In genomic region chr14:121034525-121034924, GRCm38 (mm10) we compare ENCODE assay signal across 8 mouse cellular contexts. TPM values are rescaled to one million over a fixed set of nuclear protein-coding genes. Genes with fewer than 3 reads are reported as not detected.
DNase-seq lines count a peak whose midpoint lies in the region; ATAC-seq and TF ChIP-seq lines count a peak whose summit lies in the region.

No protein-coding gene starts in this region.

- no peaks in the 10 kb centered on the region for H3K27me3 ChIP-seq in heart, embryonic 16.5 days (ENCODE audit: control insufficient read depth, insufficient read depth, low read length)
- peaks cover 30% of the 10 kb centered on the region for H3K27me3 ChIP-seq in midbrain, embryonic 10.5 days (ENCODE audit: low read depth, poor library complexity, severe bottlenecking)

- peak overlapping the region; percentile 100 for H3K4me2 ChIP-seq in heart, embryonic 16.5 days (ENCODE audit: low read depth, low read length)

- no peaks in the 10 kb centered on the region for H3K36me3 ChIP-seq in heart, embryonic 16.5 days (ENCODE audit: control insufficient read depth, insufficient read depth)
- no peaks in the 10 kb centered on the region for H3K36me3 ChIP-seq in midbrain, embryonic 10.5 days

- DNase-seq in left cerebral cortex, adult 2 months (ENCODE audit: extremely low spot score in 1 of 2, low spot score in 2 of 2), result no peak
- no peak for DNase-seq in left cerebral cortex, adult 8-10 months (ENCODE audit: low spot score in 2 of 2)
- peak; percentile 54 for DNase-seq in kidney, postnatal 10 days
- no peak for DNase-seq in midbrain, embryonic 10.5 days (ENCODE audit: low spot score)
- DNase-seq in layer of hippocampus, postnatal 25 days (ENCODE audit: extremely low spot score in 1 of 2, low spot score in 1 of 2), result no peak
- no peak for DNase-seq in thymus, postnatal 36 days
- no peak for DNase-seq in thymus, adult 18-20 months

- peak overlapping the region; percentile 61 for H3K4me3 ChIP-seq in left cerebral cortex, adult 2 months
- H3K4me3 ChIP-seq in heart, embryonic 16.5 days (ENCODE audit: low read length), result peak overlapping the region; percentile 93
- peak overlapping the region; percentile 88 for H3K4me3 ChIP-seq in midbrain, embryonic 10.5 days

- TF ChIP-seq CTCF in left cerebral cortex, adult 2 months (IDR thresholded peaks at IDR 0.05), result no peak

- no peak for ATAC-seq in heart, embryonic 16.5 days (replicated peaks; ENCODE audit: extremely low read depth, insufficient read depth, low FRiP score)

- intact Hi-C loops in left cerebral cortex, adult 2 months (cut with DNase I), result loop anchor here (2.0 kb wide), 2 partner anchors 124 to 202 kb away; partner anchors contain the start of gene Ipo5

- H3K4me1 ChIP-seq in heart, embryonic 16.5 days (ENCODE audit: control insufficient read depth, insufficient read depth, low read length), result peaks cover 28% of the 10 kb centered on the region
- H3K4me1 ChIP-seq in midbrain, embryonic 10.5 days, result peaks cover 40% of the 10 kb centered on the region

- WGBS in heart, embryonic 16.5 days, result 33% methylated on average over 10 of the region's 10 CpGs
- 24% methylated on average over 10 of the region's 10 CpGs for WGBS in midbrain, embryonic 10.5 days

- H3K9me3 ChIP-seq in heart, embryonic 16.5 days (replicated peaks; ENCODE audit: control insufficient read depth, low read length), result no peaks in the 10 kb centered on the region
- no peaks in the 10 kb centered on the region for H3K9me3 ChIP-seq in midbrain, embryonic 10.5 days (replicated peaks)

- H3K9ac ChIP-seq in heart, embryonic 16.5 days (ENCODE audit: low read length), result peak overlapping the region; percentile 95

- peak overlapping the region; percentile 96 for H3K27ac ChIP-seq in left cerebral cortex, adult 2 months
- no peak overlapping the region for H3K27ac ChIP-seq in heart, embryonic 16.5 days (ENCODE audit: low read length)
- H3K27ac ChIP-seq in midbrain, embryonic 10.5 days (replicated peaks), result no peak overlapping the region

RNA-seq across cellular contexts. Expression of gene Farp1, which starts 0.5 kb away (rescaled TPM):
- total RNA-seq in left cerebral cortex, adult 2 months (2021), result 100 to 1,000 TPM; 142 to 152 TPM
- 100 to 1,000 TPM; 125 to 132 (median 132) TPM for total RNA-seq in left cerebral cortex, adult 8-10 months (2022)
- polyA plus RNA-seq in heart, embryonic 16.5 days (2015; fragmentation: Nextera tagmentation; extraction: Ambion mirVana), result 11.6 and 13.0 TPM in 2 replicates
- 18.2 and 20.1 TPM in 2 replicates for polyA plus RNA-seq in midbrain, embryonic 10.5 days (2016; fragmentation: Nextera tagmentation; extraction: Ambion mirVana)
- 100 to 1,000 TPM in 1 of 2 experiments, 10 to 100 TPM in 1; 83.5 to 105 TPM for total RNA-seq in layer of hippocampus, postnatal 25 days (2021)
